Mouse (Mus musculus) liver, adult 2 months (tissue): Measurements from ENCODE around the gene Zfp3. TPM values are rescaled to one million over a fixed set of nuclear protein-coding genes. Genes with fewer than 3 reads are reported as not detected.
"Not testable (repeated sequence)": the region's sequence is repeated elsewhere in the genome, so short reads cannot be mapped to it uniquely, and the experiment has no call there.

Source experiments
- DNase-seq: peaks from one replicate; pipeline ENCODE4 v3.0.0-alpha.2; 2011; ENCODE audit warnings: low read depth, low spot score; ENCODE audit errors: extremely low read depth
- H3K27ac ChIP-seq: fragments of 200-500 bp; replicated peaks from 2 replicates; pipeline ENCODE4 v1.5.1; 2012; ENCODE audit warnings: low read depth, mild to moderate bottlenecking, control low read depth, inconsistent platforms, low read length; ENCODE audit not compliant: insufficient read depth
- H3K27me3 ChIP-seq: fragments of 200-500 bp; 2 replicates; pipeline ENCODE4 v1.6.1; 2012; ENCODE audit warnings: mild to moderate bottlenecking, moderate library complexity, low read length, inconsistent platforms; ENCODE audit not compliant: control insufficient read depth, insufficient read depth
- H3K36me3 ChIP-seq: fragments of 200-500 bp; 2 replicates; pipeline ENCODE4 v1.6.1; 2012; ENCODE audit warnings: low read length, inconsistent platforms; ENCODE audit not compliant: control insufficient read depth, insufficient read depth
- H3K4me1 ChIP-seq: fragments of 200-500 bp; 2 replicates; pipeline ENCODE4 v1.6.1; 2011; ENCODE audit warnings: low read length; ENCODE audit not compliant: control insufficient read depth, insufficient read depth
- H3K4me3 ChIP-seq: fragments of 200-500 bp; 2 replicates; pipeline ENCODE4 v1.5.1; 2011; ENCODE audit warnings: low read depth, mild to moderate bottlenecking, control low read depth, low read length, moderate library complexity; ENCODE audit not compliant: insufficient read depth
- H3K79me2 ChIP-seq: fragments of 200-500 bp; 2 replicates; pipeline ENCODE4 v1.6.1; 2012; ENCODE audit warnings: inconsistent platforms, mild to moderate bottlenecking, low read length, moderate library complexity; ENCODE audit not compliant: control insufficient read depth, insufficient read depth
- H3K9ac ChIP-seq: fragments of 200-500 bp; 2 replicates; pipeline ENCODE4 v1.6.1; 2012; ENCODE audit warnings: low read depth, mild to moderate bottlenecking, control low read depth, inconsistent platforms, low read length
- CTCF ChIP-seq: fragments of 200-500 bp; IDR thresholded peaks from 2 replicates; pipeline ENCODE4 v1.5.1; 2011; ENCODE audit warnings: low read depth, low read length, control low read depth
- POLR2A ChIP-seq: fragments of 200-500 bp; IDR thresholded peaks from 2 replicates; pipeline ENCODE4 v1.6.1; 2011; ENCODE audit warnings: low read length, control low read depth; ENCODE audit not compliant: insufficient read depth; ENCODE audit errors: extremely low read depth
- WGBS: fragments of 180-500 bp; shearing (Covaris S2); methylation state at CpG from one replicate; pipeline ENCODE4 v1.1.7; 2018; 5-methylcytosine and 5-hydroxymethylcytosine counted together
- polyA plus RNA-seq: library from polyadenylated mRNA; depleted of rRNA; stranded (reverse); fragments of >200 nt; gene quantifications from 2 replicates; pipeline ENCODE4 v1.2.3, GENCODE M21; 2012
- total RNA-seq: library from RNA; depleted of rRNA; stranded (reverse); fragments of >200 nt; gene quantifications from 2 replicates; pipeline ENCODE4 v1.2.3, GENCODE M21; 2014

Zfp3 gene
- total and polyA plus RNA-seq, 2 experiments, result 0.87 to 1.8 TPM

DNA sequence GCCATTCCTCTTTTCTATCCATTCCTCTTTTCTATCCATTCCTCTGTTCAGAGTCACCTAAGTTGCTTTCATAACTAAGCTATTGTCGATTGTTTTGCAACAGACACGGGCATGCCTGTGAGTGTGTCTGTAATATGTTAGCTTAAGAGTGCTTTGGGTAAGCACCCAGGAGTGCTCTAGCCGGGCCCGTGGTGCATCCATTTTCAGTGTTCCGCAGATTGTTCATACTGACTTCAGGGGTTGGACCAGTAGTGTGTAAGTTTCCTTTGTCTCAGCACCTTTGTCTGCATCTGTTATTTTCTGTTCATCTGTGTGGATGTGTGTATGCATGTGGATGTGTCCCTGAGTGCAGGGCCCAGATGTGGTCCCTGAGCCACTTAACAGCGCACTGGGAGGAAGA lies 13.6 kb downstream of the Zfp3 start:
- H3K27ac ChIP-seq, result no peak overlapping the region
- H3K4me3 ChIP-seq, result no peak overlapping the region
- TF ChIP-seq POLR2A, result no peak
- no peak for TF ChIP-seq CTCF
- H3K9ac ChIP-seq, result no peak overlapping the region
- no peaks in the 10 kb centered on the region for H3K27me3 ChIP-seq
- 50% methylated on average over 6 of the region's 6 CpGs for WGBS
- H3K4me1 ChIP-seq, result no peaks in the 10 kb centered on the region
- H3K79me2 ChIP-seq, result no peaks in the 10 kb centered on the region
- H3K36me3 ChIP-seq, result no peaks in the 10 kb centered on the region
- DNase-seq, result no peak

DNA sequence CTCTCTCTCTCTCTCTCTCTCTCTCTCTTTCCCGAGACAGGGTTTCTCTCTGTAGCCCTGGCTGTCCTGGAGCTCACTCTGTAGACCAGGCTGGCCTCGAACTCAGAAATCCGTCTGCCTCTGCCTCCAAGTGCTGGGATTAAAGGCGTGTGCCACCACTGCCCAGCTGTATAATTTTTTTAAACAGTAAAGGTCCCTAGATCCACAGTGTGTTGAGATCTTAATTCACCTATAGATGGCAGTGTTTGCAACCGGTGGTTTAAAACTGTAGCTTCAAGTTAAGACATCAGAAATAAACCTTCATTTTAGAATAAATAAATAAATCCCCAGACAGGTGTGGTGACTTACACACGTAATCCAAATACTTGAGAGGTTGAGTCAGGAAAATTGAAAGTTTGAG lies 14.0 kb downstream of the Zfp3 start:
- 22% methylated on average over 6 of the region's 6 CpGs for WGBS
- not testable (repeated sequence) for H3K4me3 ChIP-seq, H3K9ac ChIP-seq, H3K27ac ChIP-seq, H3K4me1 ChIP-seq, H3K36me3 ChIP-seq, H3K27me3 ChIP-seq, H3K79me2 ChIP-seq
- peak; percentile 57 for TF ChIP-seq CTCF
- DNase-seq, result peak; percentile 39

DNA sequence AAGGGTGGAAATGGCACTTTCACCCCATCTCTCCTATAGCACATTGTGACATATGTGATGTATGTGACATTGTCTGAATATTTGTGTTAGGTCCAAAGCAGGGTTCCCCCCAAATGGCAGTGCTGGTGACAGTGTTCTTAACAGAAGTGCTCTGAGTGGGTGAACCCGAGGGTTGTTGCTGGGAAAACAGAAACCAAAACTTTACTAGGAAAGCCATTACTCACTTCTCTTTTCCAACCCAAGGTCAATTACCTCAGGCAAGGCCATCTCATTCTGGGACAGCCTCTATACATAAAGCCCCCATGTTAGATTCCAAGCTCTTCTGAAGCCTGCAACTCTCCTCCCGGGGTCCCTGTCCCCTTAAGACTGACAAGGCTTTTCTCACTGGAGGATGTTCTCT lies 21.9 kb downstream of the Zfp3 start:
- Histone ChIP-seq H3K79me2 (no peaks in the 10 kb centered on the region), H3K9ac (no peak overlapping the region), H3K36me3 (no peaks in the 10 kb centered on the region), H3K27me3 (no peaks in the 10 kb centered on the region), H3K27ac (no peak overlapping the region; the same call in 1 of the 2 replicates), H3K4me1 (no peaks in the 10 kb centered on the region), H3K4me3 (no peak overlapping the region)
- WGBS, result 46% methylated on average over 2 of the region's 2 CpGs
- no peak for TF ChIP-seq CTCF
- TF ChIP-seq POLR2A, result no peak
- DNase-seq, result no peak

GRCm38 (mm10) chr11:70787052-70787451 lies 23.0 kb downstream of the Zfp3 start:
- WGBS, result 77% methylated on average over 11 of the region's 11 CpGs
- Histone ChIP-seq H3K36me3 (no peaks in the 10 kb centered on the region), H3K4me1 (no peaks in the 10 kb centered on the region), H3K9ac (no peak overlapping the region), H3K27me3 (no peaks in the 10 kb centered on the region), H3K79me2 (no peaks in the 10 kb centered on the region), H3K27ac (no peak overlapping the region), H3K4me3 (no peak overlapping the region)
- no peak for TF ChIP-seq CTCF
- no peak for TF ChIP-seq POLR2A
- DNase-seq, result peak; percentile 52

GRCm38 (mm10) chr11:70788972-70789655 lies 25.1 kb downstream of the Zfp3 start:
- H3K4me1 ChIP-seq, result no peaks in the 10 kb centered on the region
- no peak overlapping the region for H3K27ac ChIP-seq
- peak; percentile 35 for DNase-seq
- no peaks in the 10 kb centered on the region for H3K36me3 ChIP-seq
- 81% methylated on average over 10 of the region's 10 CpGs for WGBS
- TF ChIP-seq CTCF (no peak), POLR2A (no peak)
- no peak overlapping the region for H3K4me3 ChIP-seq
- H3K27me3 ChIP-seq, result no peaks in the 10 kb centered on the region
- no peak overlapping the region for H3K9ac ChIP-seq
- no peaks in the 10 kb centered on the region for H3K79me2 ChIP-seq

DNA sequence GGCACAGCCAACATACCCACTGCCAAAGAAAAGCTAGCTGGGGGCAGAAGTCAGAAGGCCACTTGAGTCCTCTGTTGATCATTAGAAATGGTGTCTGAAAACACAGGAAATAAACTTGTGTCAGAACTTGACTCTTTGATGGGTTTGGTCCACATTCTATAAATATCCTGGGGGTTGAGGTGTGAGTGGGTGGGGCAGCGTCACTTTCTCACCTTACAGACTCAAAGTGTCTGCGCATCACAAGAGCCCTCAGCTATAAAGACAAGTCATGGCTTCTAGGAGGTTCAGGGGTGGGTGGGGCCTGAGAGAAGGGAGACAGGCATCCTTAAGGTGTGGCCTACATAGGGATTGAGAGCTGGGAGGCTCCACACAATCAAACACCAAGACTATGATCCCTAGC lies 26.4 kb downstream of the Zfp3 start:
- no peak overlapping the region for H3K9ac ChIP-seq
- H3K4me3 ChIP-seq, result no peak overlapping the region
- no peak for DNase-seq
- H3K36me3 ChIP-seq, result no peaks in the 10 kb centered on the region
- no peak overlapping the region for H3K27ac ChIP-seq
- TF ChIP-seq CTCF (no peak), POLR2A (no peak)
- no peaks in the 10 kb centered on the region for H3K27me3 ChIP-seq
- no peaks in the 10 kb centered on the region for H3K4me1 ChIP-seq
- no peaks in the 10 kb centered on the region for H3K79me2 ChIP-seq
- WGBS, result 89% methylated on average over 2 of the region's 2 CpGs
